Mouse (Mus musculus) forebrain, embryonic 15.5 days (tissue): ENCODE results near the gene Ugt1a9. TPM values are rescaled to one million over a fixed set of nuclear protein-coding genes. Genes with fewer than 3 reads are reported as not detected.
"Not testable (repeated sequence)": the region's sequence is repeated elsewhere in the genome, so short reads cannot be mapped to it uniquely, and the experiment has no call there.

Experiments
- ATAC-seq: fragments of 200-750 bp; cut with Nextera tagmentation; replicated peaks from 2 replicates; pipeline ENCODE4 v1.8.0; 2017; ENCODE audit warnings: mild to moderate bottlenecking, moderate TSS enrichment, moderate library complexity
- H3K27ac ChIP-seq: fragments of 300-500 bp; sonication (generic); replicated peaks from 2 replicates; pipeline ENCODE4 v1.5.1; 2015; ENCODE audit warnings: mild to moderate bottlenecking, inconsistent platforms
- H3K27me3 ChIP-seq: fragments of 300-500 bp; sonication (generic); 2 replicates; pipeline ENCODE4 v1.6.1; 2015; ENCODE audit warnings: inconsistent platforms
- H3K36me3 ChIP-seq: fragments of 300-500 bp; sonication (generic); 2 replicates; pipeline ENCODE4 v1.6.1; 2015; ENCODE audit warnings: mild to moderate bottlenecking, inconsistent platforms
- H3K4me1 ChIP-seq: fragments of 300-500 bp; sonication (generic); 2 replicates; pipeline ENCODE4 v1.6.1; 2015; ENCODE audit warnings: inconsistent platforms
- H3K4me2 ChIP-seq: fragments of 300-500 bp; sonication (generic); replicated peaks from 2 replicates; pipeline ENCODE4 v1.6.1; 2015; ENCODE audit warnings: mild to moderate bottlenecking, inconsistent platforms
- H3K4me3 ChIP-seq: fragments of 300-500 bp; sonication (generic); 2 replicates; pipeline ENCODE4 v1.5.1; 2015; ENCODE audit warnings: mild to moderate bottlenecking, inconsistent platforms
- H3K9ac ChIP-seq: fragments of 300-500 bp; sonication (generic); replicated peaks from 2 replicates; pipeline ENCODE4 v1.6.1; 2015; ENCODE audit warnings: mild to moderate bottlenecking, inconsistent platforms
- H3K9me3 ChIP-seq: fragments of 300-500 bp; sonication (generic); 2 replicates; pipeline ENCODE4 v1.6.1; 2016; ENCODE audit warnings: inconsistent platforms
- WGBS: fragments of 180-500 bp; shearing (Covaris S2); methylation state at CpG from one replicate; pipeline ENCODE4 v1.1.7; 2015; ENCODE audit warnings: mixed read lengths; 5-methylcytosine and 5-hydroxymethylcytosine counted together
- polyA plus RNA-seq: library from polyadenylated mRNA; unstranded; fragments of >200 nt; fragmentation: Nextera tagmentation; extraction: Ambion mirVana; gene quantifications from 2 replicates; pipeline ENCODE4 v1.2.1, GENCODE M21; 2015

The Ugt1a9 gene
- 0.15 TPM in 1 of 2 replicates, not detected in the other for polyA plus RNA-seq

GRCm38 (mm10) chr1:88070495-88070894, at the start of gene Ugt1a9:
Gene Ugt1a9, plus strand, starts transcription at chr1:88070800.
- no peak for ATAC-seq
- Histone ChIP-seq H3K9me3 (no peaks in the 10 kb centered on the region), H3K9ac (no peak within 1 kb of the TSS), H3K4me2 (no peak within 1 kb of the TSS), H3K36me3 (no peaks in the 10 kb centered on the region), H3K4me1 (no peaks in the 10 kb centered on the region), H3K27me3 (no peaks in the 10 kb centered on the region), H3K4me3 (no peak within 1 kb of the TSS), H3K27ac (no peak within 1 kb of the TSS)
- 83% methylated on average over 2 of the region's 2 CpGs for WGBS

DNA sequence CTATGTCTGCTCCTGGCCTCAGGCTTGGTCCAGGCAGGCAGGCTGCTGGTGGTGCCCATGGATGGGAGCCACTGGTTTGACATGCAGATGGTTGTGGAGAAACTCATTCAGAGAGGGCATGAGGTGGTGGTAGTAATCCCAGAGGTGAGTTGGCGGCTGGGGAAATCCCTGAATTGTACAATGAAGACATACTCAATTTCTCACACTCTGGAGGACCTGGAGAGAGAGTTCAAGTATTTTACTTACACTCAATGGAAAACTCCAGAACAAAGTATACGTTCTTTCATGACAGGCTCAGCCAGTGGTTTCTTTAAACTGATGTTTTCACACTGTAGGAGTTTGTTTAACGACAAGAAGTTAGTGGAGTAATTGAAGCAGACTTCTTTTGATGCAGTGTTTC, 45.4 kb upstream of the Ugt1a9 start:
- not testable (repeated sequence) for ATAC-seq, H3K36me3 ChIP-seq, H3K4me2 ChIP-seq, H3K9ac ChIP-seq, H3K4me3 ChIP-seq, H3K27ac ChIP-seq, H3K27me3 ChIP-seq, H3K4me1 ChIP-seq, H3K9me3 ChIP-seq
- 57% methylated on average over 3 of the region's 3 CpGs for WGBS

GRCm38 (mm10) chr1:88043044-88043443, 27.6 kb upstream of the Ugt1a9 start:
- H3K4me3 ChIP-seq, H3K4me1 ChIP-seq, H3K9me3 ChIP-seq, H3K36me3 ChIP-seq, H3K4me2 ChIP-seq, H3K9ac ChIP-seq, H3K27ac ChIP-seq, H3K27me3 ChIP-seq, ATAC-seq: not testable (repeated sequence)
- 32% methylated on average over 1 of the region's 2 CpGs for WGBS

- H3K9me3 ChIP-seq, H3K36me3 ChIP-seq, H3K9ac ChIP-seq, ATAC-seq, H3K27ac ChIP-seq, H3K4me1 ChIP-seq, H3K4me3 ChIP-seq, H3K4me2 ChIP-seq, H3K27me3 ChIP-seq: not testable (repeated sequence)
- 79% methylated on average over 4 of the region's 5 CpGs for WGBS
Measured at GRCm38 (mm10) chr1:88044832-88045437, 25.7 kb upstream of the Ugt1a9 start.

DNA sequence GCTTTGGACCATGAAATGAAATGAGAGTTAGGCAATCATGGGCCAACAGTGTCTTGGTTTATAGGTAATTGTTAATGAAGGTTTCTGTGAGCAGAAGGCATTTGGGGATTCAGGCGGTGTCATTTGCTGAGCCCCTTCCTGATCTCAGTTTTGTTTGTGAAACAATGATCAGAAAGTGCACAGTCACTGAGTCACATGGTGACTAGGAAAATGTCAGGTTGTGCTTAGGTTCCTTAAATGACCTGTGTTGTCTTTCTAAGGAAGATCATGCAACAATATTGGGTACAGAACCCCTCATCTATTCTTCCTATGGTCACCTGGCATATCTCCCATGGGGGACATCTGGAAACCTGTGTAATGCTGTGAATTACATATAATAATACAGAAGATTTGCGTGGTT, 23.2 kb upstream of the Ugt1a9 start:
- not testable (repeated sequence) for H3K4me2 ChIP-seq, H3K4me1 ChIP-seq, H3K4me3 ChIP-seq, H3K27me3 ChIP-seq, ATAC-seq, H3K9ac ChIP-seq, H3K27ac ChIP-seq, H3K9me3 ChIP-seq, H3K36me3 ChIP-seq
- WGBS, result 79% methylated on average over 2 of the region's 2 CpGs

DNA sequence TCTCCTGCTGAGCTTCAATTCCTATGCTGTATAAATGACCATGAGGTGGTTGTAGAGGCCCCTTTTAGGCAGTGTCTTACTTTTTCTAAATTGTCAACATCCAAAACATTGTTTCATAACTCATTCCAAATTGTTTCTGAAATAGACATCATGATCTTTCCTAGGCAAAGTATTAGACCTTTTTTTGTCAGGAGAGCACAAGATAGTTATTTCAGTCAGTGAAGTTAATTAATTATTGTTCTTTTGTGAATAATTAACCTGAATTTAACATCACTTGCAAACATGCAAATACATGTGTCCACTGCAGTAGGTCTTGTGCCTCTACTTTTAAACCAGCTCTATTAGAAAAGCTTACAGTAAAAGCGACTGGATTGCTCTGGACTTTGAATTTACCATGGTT, 15.5 kb upstream of the Ugt1a9 start, which contains the start of gene Ugt1a10:
Gene Ugt1a10, plus strand, starts transcription at position 301 of the 400 bp plus-strand sequence.
- no peaks in the 10 kb centered on the region for H3K4me1 ChIP-seq
- no peaks in the 10 kb centered on the region for H3K36me3 ChIP-seq
- H3K9ac ChIP-seq, result no peak within 1 kb of the TSS
- WGBS, result 75% methylated on average over 1 of the region's 1 CpGs
- no peak within 1 kb of the TSS for H3K4me2 ChIP-seq
- H3K27me3 ChIP-seq, result no peaks in the 10 kb centered on the region
- no peak for ATAC-seq
- H3K4me3 ChIP-seq, result no peak within 1 kb of the TSS
- no peak within 1 kb of the TSS for H3K27ac ChIP-seq
- no peaks in the 10 kb centered on the region for H3K9me3 ChIP-seq

DNA sequence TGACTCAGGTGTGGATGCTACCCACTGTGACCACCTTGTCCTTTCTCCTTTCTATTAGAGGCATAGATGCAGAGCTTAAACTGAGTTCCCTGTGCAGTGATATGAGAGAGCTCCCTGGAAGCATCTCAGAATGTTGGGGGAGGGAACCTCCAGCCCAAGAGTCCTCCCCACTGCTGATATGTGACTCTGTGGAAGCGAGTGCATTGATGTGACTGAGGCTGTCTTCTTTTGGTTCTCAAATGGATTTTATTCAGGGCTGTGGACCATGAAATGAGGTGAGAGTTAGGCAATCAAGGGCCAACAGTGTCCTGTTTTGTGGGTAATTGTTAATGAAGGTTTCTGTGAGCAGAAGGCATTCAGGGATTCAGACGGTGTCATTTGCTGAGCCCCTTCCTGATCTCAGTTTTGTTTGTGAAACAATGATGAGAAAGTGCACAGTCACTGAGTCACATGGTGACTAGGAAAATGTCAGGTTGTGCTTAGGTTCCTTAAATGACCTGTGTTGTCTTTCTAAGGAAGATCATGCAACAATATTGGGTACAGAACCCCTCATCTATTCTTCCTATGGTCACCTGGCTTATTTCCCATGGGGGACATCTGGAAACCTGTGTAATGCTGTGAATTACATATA, 4.0 kb upstream of the Ugt1a9 start:
- WGBS, result 38% methylated on average over 1 of the region's 2 CpGs
- not testable (repeated sequence) for H3K4me1 ChIP-seq, H3K27me3 ChIP-seq, H3K36me3 ChIP-seq, H3K9ac ChIP-seq, H3K27ac ChIP-seq, ATAC-seq, H3K4me2 ChIP-seq, H3K9me3 ChIP-seq, H3K4me3 ChIP-seq

DNA sequence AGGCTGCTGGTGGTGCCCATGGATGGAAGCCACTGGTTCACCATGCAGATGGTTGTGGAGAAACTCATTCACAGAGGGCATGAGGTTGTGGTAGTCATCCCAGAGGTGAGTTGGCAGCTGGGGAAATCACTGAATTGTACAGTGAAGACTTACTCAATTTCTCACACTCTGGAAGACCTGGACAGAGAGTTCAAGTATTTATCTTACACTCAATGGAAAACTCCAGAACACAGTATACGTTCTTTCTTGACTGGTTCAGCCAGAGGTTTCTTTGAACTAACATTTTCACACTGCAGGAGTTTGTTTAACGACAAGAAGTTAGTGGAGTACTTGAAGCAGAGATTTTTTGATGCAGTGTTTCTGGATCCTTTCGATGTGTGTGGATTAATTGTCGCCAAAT, 302 bp downstream of the Ugt1a9 start:
- no peak overlapping the region for H3K4me3 ChIP-seq
- no peak for ATAC-seq
- no peaks in the 10 kb centered on the region for H3K27me3 ChIP-seq
- no peaks in the 10 kb centered on the region for H3K9me3 ChIP-seq
- WGBS, result 86% methylated on average over 4 of the region's 4 CpGs
- no peaks in the 10 kb centered on the region for H3K4me1 ChIP-seq
- H3K27ac ChIP-seq, result no peak overlapping the region
- H3K9ac ChIP-seq, result no peak overlapping the region
- H3K4me2 ChIP-seq, result no peak overlapping the region
- H3K36me3 ChIP-seq, result no peaks in the 10 kb centered on the region

- Histone ChIP-seq H3K36me3 (no peaks in the 10 kb centered on the region), H3K9me3 (no peaks in the 10 kb centered on the region), H3K4me1 (no peaks in the 10 kb centered on the region), H3K4me2 (no peak overlapping the region), H3K9ac (no peak overlapping the region), H3K27me3 (no peaks in the 10 kb centered on the region), H3K27ac (no peak overlapping the region), H3K4me3 (no peak overlapping the region)
- ATAC-seq, result no peak
- WGBS, result 89% methylated on average over 2 of the region's 2 CpGs
Measured at GRCm38 (mm10) chr1:88074471-88074870, 3.9 kb downstream of the Ugt1a9 start.

DNA sequence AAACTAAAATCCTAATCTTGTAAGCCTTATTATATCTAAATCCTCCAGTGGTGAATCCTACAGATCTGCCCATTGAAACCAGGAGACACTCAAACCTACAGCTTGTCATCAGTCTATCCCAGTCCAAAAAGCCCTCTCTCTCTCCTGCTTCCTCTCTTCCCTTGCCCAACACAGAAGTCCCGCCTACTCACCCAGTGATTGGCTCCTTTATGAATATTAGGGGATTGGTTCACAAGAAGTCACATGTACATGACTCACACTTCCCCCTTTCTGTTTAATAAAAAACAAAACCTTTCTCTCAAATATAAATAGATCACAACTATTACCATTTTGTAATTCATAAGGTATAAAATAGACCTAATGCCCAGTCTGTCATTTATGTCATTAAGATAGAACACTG, 6.5 kb downstream of the Ugt1a9 start:
- Histone ChIP-seq H3K27me3 (no peaks in the 10 kb centered on the region), H3K36me3 (no peaks in the 10 kb centered on the region), H3K9ac (no peak overlapping the region), H3K27ac (no peak overlapping the region), H3K4me1 (no peaks in the 10 kb centered on the region), H3K9me3 (no peaks in the 10 kb centered on the region), H3K4me2 (no peak overlapping the region), H3K4me3 (no peak overlapping the region)
- ATAC-seq, result no peak
- WGBS, result 91% methylated on average over 1 of the region's 1 CpGs

DNA sequence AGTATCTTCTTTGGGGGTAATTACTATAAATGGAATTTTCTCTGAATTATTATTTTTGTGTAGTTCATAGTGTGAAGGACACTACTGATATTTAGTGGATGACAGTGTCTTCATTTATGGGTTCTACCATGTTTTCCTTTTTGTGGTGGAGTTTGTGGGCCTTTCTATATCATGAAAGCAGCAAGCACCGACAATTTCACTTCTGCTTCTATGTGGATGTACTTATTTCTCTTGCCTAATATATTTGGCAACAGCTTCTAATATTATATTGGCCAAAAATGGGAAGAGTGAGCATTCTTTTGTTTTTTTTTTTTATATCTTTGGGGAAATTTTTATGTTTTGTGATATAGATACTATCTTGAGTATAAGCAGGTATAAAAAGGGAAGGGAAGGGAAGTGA, 11.1 kb downstream of the Ugt1a9 start:
- no peaks in the 10 kb centered on the region for H3K36me3 ChIP-seq
- H3K4me1 ChIP-seq, result no peaks in the 10 kb centered on the region
- H3K27ac ChIP-seq, result no peak overlapping the region
- no peak overlapping the region for H3K4me3 ChIP-seq
- WGBS, result 90% methylated on average over 1 of the region's 1 CpGs
- no peak overlapping the region for H3K9ac ChIP-seq
- H3K27me3 ChIP-seq, result no peaks in the 10 kb centered on the region
- no peaks in the 10 kb centered on the region for H3K9me3 ChIP-seq
- ATAC-seq, result no peak
- H3K4me2 ChIP-seq, result no peak overlapping the region

GRCm38 (mm10) chr1:88086125-88086524, 15.5 kb downstream of the Ugt1a9 start:
- no peaks in the 10 kb centered on the region for H3K9me3 ChIP-seq
- no peak for ATAC-seq
- WGBS, result 81% methylated on average over 1 of the region's 1 CpGs

GRCm38 (mm10) chr1:88087513-88087912, 16.9 kb downstream of the Ugt1a9 start, which contains the start of gene Ugt1a8:
Gene Ugt1a8, plus strand, starts transcription at chr1:88087813.
- Histone ChIP-seq H3K27me3 (no peaks in the 10 kb centered on the region), H3K4me3 (no peak within 1 kb of the TSS), H3K4me1 (no peaks in the 10 kb centered on the region), H3K9me3 (no peaks in the 10 kb centered on the region), H3K27ac (no peak within 1 kb of the TSS), H3K4me2 (no peak within 1 kb of the TSS), H3K36me3 (no peaks in the 10 kb centered on the region), H3K9ac (no peak within 1 kb of the TSS)
- ATAC-seq, result no peak
- 78% methylated on average over 3 of the region's 3 CpGs for WGBS

More at GRCm38 (mm10) chr1:88086125-88086524, 15.5 kb downstream of the Ugt1a9 start:
- Histone ChIP-seq H3K27me3 (no peaks in the 10 kb centered on the region), H3K36me3 (no peaks in the 10 kb centered on the region), H3K4me1 (no peaks in the 10 kb centered on the region), H3K27ac (no peak overlapping the region), H3K4me3 (no peak overlapping the region), H3K4me2 (no peak overlapping the region), H3K9ac (no peak overlapping the region)
